Mouse (Mus musculus): ENCODE measurements around the gene Cacnb4.

- TF ChIP-seq POLR2A (IDR thresholded peaks at IDR 0.05; ENCODE audit: control insufficient read depth, low read depth, low read length): no peak
- peak; percentile 41; the same call in 1 of the 2 replicates for TF ChIP-seq CTCF (IDR thresholded peaks at IDR 0.05; ENCODE audit: control insufficient read depth, insufficient read depth, insufficient replicate concordance, low read depth, low read length)
These were observed 43.8 kb downstream of the Cacnb4 start for GRCm38 (mm10) chr2:52632880-52633279.
